Mouse (Mus musculus) brain, embryonic 18.5 days (tissue): ENCODE data around the gene Gm20883.
"Not testable (repeated sequence)": the region's sequence is repeated elsewhere in the genome, so short reads cannot be mapped to it uniquely, and the experiment has no call there.

Experiments used
- DNase-seq: peaks from one replicate; pipeline ENCODE4 v3.0.0-alpha.2; 2012; ENCODE audit warnings: low read depth, low spot score

Gm20883 gene

GRCm38 (mm10) chrY:50607951-50608350, at the start of gene Gm20883:
Gene Gm20883, plus strand, starts transcription at chrY:50608251.
- not testable (repeated sequence) for DNase-seq
